Mouse (Mus musculus) induced T-regulatory cell, adult 2 months (primary cell): ENCODE results near the gene Atg101.

Experiments
- DNase-seq: peaks from one replicate; pipeline ENCODE4 v3.0.0-alpha.2; 2012; ENCODE audit warnings: low read depth

Atg101 gene

DNA sequence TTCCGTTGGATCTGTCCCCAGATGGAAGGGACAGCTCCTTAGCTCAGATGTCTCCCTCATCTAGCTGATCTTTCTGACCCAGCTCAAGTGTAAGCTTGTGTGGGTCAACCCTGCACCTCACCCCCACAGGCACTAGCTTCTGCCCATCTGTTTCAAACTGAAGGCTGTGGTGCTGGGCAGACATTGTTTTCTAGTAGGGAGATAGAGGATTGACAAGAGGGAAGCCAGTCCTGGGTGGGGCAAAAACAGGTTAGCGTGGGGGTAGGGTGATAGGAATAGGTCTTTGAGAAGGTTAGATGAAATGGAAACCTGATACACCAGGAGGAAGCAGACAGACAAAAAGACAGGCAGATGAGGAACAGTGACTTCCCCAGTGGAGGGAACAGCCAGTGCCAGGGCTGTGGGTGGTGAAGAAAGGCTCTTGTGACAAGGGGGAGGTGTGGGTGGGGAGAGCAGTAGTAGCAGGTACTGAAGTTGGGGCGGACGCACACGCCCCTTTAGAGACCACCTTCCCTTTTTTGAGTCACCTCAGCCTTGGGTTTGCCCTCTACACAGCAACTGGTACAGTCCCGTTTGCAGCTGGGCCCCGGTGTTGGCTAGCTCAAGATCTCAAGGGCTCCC lies 28.1 kb upstream of the Atg101 start:
- peak; percentile 78 for DNase-seq

DNA sequence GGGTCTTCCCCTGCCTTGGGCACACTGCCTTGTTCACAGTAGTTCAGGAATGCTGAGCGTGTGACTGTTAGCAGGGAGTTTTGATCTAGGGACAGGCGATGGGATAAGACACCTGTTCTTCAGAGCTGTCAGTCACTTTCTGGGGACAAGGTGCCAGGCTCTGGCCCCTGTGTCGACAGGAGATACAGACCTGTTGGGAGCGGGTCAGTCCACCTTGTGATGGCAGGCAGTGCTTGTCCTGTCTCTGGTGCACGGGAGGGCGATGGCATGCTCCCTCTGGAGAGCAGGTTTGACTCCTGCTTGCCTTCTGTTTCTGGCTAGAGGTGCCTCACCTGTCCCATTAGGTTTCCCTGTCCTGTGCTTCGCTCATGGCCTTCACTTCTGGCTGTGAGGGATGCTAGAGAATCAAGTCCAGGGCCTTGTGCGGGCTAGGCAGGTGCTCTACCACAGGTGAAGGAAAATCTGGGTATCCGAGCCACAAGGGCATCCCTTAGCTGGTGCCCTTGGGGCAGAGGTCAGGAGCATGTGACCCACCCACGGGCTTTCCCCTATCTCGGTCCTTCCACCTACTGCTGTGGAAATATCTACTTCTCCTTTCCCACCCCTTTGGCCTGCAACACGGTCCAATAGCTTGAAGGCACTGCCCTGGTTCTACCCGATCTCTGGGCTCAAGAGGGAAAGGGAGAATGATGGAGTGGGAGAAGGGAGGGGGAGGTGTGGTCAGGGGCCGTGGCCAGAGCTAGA lies 27.4 kb upstream of the Atg101 start:
- no peak for DNase-seq

DNA sequence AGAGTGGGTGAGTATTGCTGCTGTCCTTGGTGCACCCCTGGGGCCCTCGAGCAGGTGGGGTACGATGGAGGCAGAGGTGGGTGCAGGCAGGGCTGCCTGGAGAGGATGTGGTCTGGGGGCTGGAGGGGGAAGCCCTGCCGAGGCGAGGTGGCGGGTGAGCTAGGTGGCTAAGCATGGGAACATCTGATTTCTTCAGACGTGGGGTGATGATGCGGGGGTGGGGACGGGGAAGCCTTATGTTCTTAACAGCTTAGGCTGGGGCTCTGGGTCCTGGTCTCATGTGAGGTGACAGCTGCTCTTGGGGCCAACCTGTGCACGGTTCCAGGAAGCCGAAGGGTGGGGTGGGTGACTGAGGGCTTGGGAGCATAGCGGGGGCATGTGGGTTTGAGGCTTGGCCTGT lies 25.7 kb upstream of the Atg101 start:
- DNase-seq, result peak; percentile 93

DNA sequence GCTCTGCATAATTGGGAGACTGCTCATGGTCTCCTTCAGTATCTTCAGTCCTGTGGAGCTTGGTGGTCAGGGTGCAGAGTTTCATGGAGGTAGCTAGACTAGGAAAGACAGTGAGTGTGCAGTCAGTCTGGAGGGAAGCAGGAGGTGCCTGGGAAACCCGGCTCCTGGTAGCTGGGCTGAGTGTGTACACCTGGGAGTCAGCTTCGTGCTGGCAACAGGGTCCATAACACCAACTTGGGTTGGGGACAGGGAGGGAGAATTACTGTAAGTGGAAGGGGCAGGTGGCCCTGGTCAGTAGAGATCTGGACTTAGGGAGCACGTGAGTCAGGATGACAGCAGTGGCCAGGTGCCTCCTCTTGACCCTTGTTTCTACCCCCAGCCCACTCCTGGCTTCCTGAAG lies 24.1 kb upstream of the Atg101 start:
- DNase-seq, result no peak

DNA sequence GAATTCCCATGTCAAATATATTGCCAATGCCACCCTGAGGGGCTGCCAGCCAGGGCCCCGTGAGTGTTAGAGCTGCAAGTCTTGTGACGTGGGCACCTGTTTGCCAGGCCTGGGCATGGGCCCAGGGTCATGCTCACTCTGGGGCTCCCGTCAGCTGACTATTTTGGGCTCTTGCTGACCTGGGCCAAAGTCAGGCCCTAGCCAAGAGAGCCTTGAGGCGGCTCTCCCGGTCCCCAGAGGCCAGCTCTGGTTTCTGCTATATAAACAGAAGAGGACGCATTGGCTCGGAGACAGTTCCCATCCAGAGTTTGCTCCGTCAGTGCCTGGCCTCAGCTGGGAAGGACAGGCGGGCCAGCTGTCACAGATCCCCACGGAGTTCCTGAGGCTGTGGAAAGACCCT lies 23.7 kb upstream of the Atg101 start:
- peak; percentile 34 for DNase-seq

DNA sequence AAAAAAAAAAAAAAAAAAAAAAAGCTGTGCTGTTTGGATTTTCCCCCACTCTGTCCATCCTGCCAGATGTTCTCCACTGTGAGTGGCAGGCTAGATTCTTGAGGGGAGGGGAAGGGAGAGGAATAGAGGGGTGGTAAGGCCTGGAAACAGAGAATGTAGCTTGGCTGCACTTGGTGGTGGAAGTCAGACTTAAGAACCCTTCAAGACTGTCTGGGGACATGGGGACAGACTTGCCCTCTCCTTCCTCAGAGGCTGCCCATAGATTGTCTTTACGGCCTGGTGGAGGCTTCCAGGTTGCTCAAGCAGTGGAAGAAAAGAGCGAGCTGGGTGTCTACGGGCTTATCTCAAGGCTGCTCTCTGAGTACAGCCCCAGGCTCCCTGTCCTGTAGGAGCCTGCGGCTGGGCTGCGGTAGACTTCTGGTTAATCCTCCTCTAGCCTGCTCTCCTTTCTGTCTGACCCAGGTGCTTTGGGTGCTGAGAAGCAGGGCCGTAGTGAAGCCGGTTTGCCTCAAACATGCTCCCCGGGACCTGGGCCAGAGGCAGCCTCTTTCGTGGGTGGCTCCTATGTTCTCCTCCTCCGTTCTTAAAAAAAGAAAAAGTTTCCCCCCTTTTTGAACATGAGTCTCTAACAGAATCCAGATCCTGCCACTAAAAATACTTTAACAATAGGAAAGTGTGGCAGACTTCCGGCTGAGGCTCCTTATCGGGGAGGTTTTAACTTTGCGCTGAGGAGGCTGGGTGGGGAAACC lies 23.0 kb upstream of the Atg101 start:
- peak; percentile 63 for DNase-seq

DNA sequence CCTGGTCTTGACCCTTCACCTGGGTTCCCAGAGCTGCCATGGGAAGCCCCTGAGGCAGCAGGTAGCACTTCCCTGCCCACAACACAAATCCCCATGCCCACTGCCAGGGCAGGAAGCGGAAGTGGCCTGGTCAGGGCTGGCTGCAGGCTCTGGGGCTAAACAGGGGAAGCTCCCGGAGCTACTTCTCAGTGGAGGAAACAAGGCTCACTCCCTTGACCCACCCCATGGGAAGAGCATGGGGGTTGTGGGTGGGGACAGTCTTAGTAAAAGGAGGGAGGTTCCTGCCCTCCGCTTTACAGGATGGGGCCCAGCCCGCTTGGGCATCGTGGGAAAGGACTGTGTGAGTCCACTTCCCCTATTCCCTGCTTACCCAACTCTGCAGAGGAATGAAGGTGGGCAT lies 21.6 kb upstream of the Atg101 start:
- DNase-seq, result peak; percentile 54

DNA sequence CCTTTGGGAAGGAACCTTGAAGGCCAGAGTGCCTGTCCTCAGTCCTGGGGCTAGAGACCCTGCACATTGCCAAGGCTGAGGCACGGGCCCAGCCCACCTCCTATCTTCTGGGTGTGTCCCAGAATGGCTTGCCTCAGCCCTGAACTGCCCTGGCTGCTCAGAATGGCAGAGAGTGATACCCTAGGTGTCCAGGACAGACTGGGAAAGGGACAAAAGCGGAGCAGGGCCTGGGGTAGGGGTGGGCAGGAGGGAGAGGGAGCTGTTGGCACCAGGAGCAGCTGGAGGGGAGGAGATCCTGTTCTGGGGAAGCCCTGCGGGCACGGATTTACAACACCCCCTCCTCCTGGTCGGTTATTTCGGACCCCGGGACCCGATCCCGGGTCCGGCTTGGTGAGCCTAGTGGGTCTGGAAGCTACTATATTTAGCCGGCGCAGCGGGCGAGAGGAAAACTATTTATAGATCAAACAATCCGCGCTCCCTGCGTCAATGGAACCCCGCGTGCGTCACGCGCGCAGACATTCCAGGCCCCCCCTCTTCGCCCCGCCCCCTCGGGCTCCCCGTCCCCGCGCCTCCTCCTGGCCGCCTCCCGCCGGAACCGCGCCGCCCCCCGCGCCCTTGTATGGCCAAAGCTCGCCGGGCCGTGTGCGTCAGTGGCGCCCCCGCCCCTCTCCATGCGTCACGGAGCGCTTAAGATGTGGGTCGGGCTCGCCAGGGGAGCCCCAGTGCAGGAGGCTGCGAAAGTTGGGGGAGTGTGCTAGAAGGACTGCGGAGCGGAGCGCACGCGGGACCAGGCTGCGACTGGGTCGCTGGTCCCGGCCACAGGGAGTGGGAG lies 17.7 kb upstream of the Atg101 start:
- peak; percentile 99 for DNase-seq

DNA sequence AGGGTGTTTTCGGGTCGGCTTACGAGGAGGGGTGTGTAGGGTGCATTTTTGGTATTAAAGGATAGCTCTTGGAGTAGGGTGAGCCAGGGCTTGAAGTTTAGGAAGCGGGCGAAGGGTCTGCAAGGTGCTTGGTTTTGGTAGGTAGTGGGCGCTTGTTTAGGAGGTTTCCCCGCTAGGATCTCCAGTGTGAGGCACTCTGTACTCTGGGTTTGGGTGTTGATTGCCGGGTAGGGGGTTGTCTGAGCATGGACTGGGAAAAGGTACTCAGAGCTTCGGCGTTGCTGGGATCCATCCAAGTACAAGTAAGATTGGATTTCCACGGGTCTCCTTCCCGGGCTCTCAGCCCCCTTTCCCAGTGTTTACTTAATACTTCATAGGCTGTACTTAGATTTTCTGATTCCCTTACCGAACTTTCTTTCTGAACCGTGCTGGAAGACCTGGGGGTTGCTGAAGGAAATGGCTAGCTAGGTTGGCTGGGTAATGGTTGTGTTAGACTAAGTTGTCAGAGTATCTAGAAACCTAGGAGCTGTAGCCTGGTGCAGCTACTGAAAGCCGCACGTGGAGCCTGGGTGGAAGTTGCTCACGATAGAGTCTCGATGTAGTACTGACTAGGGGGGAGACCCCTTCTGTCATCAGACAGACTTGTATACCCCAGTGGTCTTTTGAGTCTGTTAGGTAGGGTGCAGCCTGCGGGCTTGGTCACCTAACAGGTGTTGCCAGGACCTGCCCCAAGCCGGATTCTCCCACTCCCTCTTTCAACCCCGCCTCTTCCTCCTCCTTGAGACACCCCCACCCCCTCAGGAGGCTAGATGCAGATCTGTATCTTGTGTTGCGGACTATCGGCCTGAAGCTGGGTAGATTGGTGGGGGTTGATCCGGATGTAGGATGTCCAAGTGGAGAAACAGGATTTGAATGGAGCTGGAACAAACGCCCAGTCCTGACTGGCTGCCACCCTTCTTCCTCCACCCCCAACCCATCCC lies 16.7 kb upstream of the Atg101 start:
- peak; percentile 87 for DNase-seq

DNA sequence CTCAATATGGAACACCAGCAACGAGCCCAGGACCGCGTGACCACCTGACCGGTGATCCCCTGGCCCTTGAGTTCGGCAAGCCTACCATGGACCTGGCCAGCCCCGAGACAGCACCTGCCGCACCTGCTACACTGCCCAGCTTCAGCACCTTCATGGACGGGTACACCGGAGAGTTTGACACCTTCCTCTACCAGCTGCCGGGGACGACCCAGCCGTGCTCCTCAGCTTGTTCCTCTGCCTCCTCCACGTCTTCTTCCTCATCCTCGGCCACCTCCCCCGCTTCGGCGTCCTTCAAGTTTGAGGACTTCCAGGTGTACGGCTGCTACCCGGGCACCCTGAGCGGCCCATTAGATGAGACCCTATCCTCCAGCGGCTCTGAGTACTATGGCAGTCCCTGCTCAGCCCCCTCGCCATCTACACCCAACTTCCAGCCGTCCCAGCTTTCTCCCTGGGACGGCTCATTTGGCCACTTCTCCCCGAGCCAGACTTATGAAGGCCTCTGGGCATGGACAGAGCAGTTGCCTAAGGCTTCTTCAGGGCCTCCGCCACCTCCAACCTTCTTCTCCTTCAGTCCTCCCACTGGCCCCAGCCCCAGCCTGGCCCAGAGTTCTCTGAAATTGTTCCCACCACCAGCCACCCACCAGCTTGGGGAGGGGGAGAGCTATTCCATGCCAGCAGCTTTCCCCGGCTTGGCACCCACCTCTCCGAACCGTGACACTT lies 13.8 kb upstream of the Atg101 start:
- DNase-seq, result no peak

DNA sequence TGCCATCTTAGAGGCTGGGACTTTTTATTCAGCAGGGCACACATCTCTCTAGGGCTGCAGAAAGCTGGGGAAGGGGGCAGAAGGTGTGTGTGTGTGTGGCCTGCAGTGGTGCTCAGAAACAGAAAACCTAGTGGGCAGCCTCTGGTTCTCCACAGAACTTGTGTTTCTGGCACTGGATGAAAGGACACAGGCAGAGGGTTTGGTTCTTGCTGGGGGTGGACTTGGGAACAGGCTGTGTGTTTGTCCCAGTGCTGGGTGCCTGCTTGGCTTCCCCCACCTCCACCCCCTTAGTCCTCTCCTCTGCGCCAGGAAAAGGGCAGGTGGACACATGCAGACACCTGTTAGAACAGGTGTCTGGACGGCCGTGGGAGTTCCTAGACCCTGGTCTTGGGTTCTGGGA lies 13.0 kb upstream of the Atg101 start:
- peak; percentile 27 for DNase-seq

DNA sequence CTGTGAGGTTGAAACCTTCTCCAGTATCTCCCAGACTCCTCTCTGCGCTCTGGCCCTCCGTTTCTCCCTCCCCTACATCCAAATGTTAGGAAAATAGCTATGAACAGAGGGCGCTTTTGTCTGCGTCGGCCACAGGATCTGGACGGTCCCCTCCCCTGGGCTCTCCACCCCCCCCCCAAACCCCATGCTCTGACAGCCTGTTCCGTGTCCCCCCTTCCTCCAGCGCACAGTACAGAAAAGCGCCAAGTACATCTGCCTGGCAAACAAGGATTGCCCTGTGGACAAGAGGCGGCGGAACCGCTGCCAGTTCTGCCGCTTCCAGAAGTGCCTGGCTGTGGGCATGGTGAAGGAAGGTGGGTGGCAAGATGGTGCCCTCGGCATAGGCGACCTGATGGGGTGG lies 12.6 kb upstream of the Atg101 start:
- DNase-seq, result peak; percentile 25

DNA sequence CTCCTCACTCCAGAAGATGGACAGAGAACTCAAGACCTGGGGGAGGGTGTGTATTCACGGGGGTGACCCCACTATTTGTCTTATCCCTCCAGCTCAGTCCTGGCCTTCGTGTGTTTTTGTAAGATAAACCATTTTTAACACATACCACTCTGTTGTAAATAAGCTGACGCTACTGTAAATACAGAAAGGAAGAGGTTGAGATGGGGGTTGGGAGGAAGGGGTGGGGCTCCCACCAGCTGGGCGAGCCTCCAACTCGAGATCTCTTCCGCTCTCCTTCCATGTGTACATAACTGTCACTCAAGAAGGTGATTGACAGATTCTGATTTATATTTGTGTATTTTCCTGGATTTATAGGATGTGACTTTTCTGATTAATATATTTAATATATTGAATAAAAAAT lies 9.7 kb upstream of the Atg101 start:
- peak; percentile 83 for DNase-seq

DNA sequence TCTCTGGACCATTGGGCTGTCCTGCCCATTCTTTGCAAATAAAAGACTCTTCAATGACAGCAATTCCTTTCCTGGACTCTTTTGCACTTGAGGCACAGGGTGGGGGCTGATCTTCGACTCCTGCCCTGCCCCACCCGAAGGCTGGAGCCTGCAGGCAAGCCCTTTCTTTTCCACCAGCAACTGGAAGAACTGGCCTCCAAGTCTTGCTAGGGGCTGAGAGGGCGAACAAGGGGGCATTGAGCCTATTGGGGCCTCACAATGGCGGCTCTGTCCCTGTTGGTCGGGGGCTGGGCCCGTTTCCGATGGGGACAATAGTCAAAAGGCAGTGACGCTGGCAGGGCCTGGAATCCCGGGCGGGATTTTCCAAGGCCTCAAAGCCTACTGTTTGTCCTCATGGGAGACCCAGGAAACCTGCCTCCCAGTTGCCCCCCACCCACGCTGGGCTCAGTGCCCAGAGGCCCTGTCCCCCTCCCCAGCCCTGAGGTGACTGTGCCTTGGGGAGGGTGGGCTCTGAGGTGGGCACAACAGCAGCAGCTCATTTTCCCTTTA lies 6.6 kb upstream of the Atg101 start:
- no peak for DNase-seq

DNA sequence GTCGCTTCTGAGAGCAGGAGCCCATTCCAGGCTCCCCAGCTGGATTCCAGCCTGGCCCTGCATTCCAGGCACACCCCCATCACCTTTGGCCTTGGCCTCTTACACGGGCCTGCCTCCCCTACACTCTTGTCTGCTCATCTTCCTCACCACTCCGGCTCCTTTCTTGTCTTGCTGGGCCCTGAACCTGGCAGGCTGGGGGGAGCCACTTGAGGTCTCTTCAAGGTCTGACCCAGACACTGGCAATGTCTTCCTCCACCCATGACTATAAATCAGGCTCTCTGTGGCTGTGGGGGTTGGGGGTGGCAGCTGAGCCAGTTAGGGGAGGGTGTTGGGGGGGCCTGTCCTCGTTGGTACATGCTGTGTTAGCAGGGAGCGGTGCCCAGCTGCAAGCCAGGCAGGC lies 5.5 kb upstream of the Atg101 start:
- DNase-seq, result no peak

DNA sequence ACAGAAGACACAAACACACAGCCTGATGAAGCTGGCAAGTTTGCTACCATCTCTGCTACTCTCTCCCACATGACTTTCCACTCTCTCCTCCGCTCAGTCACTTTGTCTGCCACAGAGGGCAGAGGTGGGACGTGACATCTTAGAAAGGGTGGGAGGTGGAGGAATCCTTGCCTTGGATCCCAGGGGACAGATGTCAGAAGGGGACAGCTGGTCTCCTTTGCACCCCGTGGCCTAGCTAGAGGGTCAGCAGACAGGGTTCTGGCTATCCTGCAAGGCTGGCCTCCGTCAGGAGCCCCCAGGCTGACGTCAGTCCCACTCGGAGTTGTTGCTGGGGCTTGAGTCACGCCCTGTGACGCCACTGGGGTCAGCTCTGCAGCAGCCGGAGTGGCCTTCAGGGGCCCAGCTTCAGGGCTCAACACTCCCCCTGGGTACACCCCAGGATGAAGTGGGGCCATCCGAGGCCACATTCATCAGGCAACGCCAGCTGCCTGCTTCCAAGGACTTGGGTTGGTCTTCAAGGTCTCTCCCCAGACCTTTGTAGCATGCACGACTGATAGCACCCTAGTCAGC lies 4.6 kb upstream of the Atg101 start:
- no peak for DNase-seq

DNA sequence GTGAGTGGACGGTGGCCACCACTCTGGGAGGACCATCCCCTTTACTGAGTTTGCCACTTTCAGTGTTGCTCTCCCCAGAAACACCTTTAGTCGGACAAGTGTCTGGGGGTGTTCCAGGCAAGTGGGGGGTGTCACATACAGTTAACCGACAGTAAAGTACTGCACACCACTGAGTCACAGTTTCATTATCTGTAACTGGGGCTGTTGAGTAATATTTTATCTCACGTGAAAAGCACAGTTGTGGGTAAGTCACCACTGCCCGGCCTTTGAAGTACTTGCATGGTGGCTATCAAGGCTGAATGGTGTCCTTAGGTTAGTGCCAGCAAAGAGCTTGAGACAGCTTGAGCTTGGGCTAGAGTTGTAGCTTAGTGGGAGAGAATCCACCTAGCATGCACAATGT lies 1.6 kb upstream of the Atg101 start:
- peak; percentile 43 for DNase-seq

DNA sequence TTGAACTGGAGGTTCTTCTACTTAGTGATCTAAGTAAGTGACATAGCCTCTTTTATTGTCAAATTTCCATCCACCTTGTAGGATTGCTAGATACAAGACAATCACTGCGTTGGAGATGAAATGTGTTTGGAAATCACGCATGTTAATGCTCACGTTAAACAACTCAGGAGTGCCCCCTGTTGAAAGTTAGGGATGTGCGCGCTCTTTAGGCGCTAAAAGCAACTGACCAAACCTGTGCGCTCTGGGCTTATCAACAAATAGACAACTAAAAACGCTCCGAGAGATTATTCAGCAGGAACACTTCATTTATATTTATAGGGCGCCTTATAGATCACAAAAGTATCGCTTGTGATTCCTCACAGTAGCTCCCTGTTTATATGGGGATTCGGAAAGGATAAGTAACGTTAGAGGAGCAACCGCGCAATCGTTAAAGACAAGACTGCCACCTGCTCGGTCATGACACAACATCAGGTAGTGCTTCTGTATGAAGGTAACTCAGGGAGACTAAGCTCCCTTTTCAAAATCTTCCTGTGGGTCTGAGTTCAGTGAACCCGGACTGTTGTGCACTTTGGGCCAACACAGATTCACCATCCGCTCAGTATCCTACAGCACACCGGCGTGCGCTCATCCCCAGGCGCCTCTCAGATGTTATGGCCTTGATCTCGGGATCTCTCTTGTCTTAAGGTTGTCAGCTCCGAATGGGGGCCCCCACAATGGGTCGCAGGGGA lies 725 bp upstream of the Atg101 start:
- peak; percentile 92 for DNase-seq

DNA sequence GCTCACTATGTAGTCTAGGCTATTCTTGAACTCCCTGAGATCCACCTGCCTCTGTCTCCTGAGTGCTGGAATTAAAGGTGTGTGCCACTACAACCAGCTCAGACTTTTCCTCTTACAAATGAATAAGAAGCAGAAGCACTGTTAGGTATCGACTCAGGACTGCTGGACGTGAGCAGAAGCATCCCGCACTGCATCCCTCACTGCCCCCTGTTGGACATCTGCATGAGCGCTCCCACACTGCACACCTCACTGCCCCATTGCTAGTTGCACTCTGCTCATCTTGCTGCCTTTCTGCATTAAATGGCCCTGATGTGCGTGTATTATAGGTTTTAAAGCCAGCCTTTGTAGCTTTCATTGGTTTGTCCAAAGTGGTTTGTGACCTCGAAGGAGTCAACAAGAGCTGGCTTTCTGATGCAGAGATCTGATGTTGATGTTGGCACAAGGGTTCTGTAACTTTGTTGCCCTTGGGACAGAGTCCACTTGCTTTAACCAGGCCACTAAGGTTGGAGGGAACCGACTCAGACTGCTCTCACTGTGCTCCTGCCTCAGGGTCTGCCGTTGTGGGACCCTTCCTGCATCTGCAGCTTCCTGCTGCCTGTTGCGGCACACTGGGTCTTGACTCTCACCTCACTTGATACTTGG lies 2.2 kb downstream of the Atg101 start:
- peak; percentile 50 for DNase-seq
